Mouse (Mus musculus) heart, adult 11 months (tissue): ENCODE data around the gene Arhgef6.
A peak's percentile ranks its signal among the peaks of the same experiment; 100 is the strongest.

Experiments
- DNase-seq: peaks from one replicate; pipeline ENCODE4 v3.0.0; 2022

Arhgef6 gene

DNA sequence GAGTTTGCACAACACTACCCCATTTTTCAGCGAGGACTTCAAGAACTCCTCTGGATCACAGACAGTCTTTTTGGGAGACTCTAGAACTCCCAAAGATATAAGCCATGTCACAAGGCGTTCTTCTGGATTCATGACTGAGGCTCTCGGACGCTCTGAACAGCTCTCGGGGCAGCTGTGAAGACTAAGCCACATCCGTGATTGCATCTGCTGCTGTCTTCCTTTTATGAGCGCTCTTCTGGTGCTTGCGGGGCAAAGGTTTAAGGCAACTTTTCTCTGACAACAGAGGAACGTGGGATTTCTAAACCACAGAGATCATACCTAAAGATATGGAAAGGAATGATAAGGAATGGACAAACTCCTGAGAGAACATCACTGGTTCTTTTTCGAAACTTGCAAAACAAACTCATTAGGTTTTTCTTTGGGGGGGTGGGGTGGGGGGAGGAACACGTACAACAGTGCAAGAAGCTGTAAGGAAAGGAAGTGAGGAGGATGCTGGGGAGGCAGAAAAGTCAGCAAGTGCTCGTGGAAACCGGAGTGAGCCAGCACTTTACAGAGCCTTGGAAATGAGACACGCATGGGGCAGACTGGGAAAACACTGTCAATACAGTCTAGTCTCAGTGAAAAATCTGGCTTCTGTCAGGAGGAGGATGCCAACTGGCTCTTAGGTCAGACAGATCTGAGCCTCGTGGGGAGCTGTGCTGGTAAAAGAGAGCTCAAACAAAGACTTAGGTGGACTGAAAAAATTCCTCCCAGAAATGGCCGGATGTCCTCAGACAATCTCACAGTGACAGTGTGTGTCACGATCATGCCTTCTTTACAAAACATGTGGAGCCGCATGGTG lies at the start of gene Arhgef6:
Gene Arhgef6, minus strand, starts transcription at position 359 of the 841 bp plus-strand sequence.
- peak; percentile 89 for DNase-seq

DNA sequence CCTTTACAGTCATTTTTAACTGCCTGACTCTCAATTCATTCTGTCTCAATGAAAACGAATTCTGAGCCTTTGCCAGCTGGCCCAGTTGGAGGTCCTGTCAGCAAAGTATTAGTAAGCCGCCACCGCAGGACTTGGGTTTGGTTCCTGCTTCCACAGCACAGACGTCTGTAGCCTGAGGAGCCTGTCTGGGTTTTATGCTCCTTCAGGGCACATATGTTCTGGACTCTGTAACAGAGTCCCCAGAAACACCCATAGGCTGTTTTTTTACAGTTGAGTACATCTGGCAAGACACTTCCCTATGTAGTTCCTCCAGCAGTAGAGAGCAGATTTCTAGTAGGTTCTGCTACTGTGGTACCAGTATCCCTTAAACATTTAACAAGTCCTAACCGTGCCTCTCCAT lies 42.4 kb upstream of the Arhgef6 start:
- no peak for DNase-seq

DNA sequence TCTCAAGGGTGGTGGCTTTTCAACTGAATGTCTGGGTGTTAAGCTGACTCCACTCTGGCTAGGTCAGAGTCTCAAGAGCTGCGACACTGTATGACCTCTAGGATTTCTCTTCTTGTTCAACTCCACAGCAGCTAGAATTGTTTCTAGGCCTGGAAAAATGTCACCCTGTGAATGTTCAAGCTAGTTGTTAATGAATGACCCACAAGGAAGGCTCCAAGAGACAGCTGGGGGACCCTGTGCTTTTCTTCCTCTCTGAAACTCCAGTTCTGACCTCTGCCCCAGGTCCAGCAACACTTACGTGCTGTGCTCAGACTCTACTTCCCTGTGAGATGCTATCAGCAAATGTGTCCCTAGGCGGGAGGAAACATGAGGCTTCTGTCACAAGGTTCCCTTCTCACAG lies 40.0 kb upstream of the Arhgef6 start:
- no peak for DNase-seq

- DNase-seq: no peak
Observed at GRCm38 (mm10) chrX:57377096-57377495, 38.6 kb upstream of the Arhgef6 start.

- DNase-seq: no peak
Observed at GRCm38 (mm10) chrX:57374029-57374428, 35.5 kb upstream of the Arhgef6 start.

DNA sequence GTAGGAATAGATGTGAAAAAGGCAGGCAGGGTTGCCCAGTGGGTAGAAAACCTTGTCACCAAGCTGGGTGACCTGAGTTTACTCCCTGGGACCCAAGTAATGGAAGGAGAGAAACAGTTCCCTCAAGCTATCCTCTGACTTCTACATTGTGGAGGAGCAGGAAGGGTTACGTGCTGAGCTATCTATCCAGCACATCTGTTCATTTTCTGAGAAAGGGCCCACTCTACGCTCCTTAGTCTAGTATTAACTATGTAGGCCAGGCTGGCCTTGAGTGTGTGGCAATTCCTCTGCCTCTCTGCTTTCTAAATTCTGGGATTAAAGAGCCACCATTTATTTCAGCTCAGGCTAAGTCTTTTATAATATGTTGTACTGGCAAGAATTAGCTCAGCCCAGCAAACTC lies 35.0 kb upstream of the Arhgef6 start:
- DNase-seq: no peak

DNA sequence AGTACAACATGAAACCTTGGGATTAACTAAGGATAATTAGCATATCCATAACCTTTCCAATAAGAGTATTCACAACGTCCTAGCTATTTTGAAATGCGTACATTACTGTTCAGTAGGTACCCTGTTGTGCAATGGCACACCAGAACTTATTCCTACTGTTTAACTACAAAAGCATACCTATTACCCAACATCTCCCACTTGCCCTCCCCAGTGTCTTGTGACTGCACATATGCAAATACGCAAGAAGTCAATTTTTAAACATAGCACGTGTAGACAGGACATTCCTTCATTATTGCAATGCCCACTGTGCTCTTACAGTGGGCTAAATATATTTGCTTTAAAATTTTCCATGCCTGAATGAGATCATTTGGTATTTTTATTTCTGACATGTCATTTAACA lies 34.4 kb upstream of the Arhgef6 start:
- DNase-seq: no peak

DNA sequence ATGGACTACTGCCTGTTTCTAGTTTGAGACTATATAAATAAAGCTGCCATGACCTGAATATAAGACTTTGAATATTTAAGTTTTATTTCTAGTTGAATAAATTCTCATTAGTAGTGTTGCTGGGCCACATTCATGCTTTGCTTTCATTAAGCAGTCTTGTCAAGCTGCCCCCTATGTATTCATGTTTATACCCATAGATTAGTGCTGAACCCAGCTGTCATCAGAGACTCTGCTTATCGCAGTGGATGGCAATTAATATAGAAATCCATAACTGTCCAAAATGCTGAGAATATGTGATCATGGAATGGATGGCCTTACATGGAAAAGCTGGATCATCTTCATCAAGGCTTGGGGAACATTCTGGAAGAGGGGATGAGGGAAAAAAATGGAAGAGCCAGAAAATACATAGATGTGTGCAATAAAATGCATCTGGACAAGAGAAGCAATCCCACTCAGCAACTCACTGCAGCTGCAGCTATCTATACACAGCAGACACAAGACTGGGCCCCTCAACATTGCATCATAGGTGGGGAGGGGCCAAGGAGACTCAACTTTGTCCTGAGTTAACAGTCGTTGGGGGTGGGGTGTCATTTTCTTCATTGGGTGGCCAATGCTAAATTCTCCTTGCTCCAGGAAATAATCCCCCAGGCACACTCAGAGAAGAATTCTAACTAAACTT lies 26.5 kb upstream of the Arhgef6 start:
- DNase-seq: no peak

DNA sequence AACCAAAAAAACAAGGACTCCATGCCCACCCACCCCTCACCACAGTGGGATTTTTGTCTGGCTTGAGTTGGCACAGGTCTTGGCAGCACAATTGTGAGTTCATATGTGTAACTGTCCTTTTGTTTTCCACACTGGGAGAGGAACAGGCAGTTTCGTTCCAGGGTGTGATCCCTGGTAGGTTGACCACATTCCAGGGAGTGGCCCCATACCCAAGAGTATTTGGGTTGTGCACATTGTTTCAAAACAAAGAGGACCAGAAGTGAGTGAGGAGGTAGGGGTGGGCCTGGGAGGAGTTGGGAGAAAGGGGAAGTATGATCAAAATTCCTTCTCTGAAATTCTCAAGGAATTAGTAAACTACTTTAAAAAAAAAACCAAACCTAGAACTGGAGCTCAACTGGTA lies 20.8 kb upstream of the Arhgef6 start:
- no peak for DNase-seq

DNA sequence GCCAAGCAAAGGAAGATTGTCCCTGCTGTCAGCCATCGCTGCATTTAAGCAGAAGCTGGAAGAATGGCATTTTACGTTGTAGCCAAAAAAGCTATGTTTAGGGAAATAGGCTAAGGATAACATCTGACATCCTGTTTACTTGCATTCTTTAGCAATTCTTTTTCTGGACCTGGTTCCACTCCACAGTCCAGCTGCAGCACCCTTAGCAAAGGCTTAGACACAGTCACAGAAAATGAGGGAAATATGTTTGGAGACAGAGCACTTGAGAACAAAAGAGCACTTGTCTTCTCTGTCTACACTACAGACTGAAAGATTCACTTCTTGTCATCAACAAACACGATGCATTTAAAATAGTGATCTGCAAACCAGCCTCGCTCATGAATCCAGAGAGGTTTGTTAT lies 691 bp upstream of the Arhgef6 start:
- peak; percentile 85 for DNase-seq

- no peak for DNase-seq
Observed at GRCm38 (mm10) chrX:57337582-57337981, 947 bp downstream of the Arhgef6 start.

- DNase-seq: peak; percentile 88
Observed at GRCm38 (mm10) chrX:57336958-57337357, 1.6 kb downstream of the Arhgef6 start.

DNA sequence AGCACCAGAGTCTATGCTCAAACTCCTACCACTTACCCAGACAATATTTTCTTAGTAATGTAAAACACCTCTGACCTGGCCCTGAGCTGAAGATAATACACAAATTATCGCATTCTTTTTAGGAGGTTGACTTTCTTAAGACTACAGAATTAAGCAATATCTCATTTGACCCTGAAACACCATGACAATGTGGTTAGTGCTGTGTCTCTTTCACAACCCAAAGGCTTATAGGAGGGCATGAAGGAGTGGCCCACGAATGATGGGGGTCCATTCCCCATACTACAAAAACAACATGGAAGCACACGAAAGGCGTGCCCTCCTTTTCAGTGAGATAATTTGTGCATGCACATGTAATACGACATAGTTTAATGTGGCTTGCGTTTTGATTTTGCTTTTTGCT lies 3.2 kb downstream of the Arhgef6 start:
- DNase-seq: no peak

- DNase-seq: no peak
Observed at GRCm38 (mm10) chrX:57327668-57328338, 10.7 kb downstream of the Arhgef6 start.

DNA sequence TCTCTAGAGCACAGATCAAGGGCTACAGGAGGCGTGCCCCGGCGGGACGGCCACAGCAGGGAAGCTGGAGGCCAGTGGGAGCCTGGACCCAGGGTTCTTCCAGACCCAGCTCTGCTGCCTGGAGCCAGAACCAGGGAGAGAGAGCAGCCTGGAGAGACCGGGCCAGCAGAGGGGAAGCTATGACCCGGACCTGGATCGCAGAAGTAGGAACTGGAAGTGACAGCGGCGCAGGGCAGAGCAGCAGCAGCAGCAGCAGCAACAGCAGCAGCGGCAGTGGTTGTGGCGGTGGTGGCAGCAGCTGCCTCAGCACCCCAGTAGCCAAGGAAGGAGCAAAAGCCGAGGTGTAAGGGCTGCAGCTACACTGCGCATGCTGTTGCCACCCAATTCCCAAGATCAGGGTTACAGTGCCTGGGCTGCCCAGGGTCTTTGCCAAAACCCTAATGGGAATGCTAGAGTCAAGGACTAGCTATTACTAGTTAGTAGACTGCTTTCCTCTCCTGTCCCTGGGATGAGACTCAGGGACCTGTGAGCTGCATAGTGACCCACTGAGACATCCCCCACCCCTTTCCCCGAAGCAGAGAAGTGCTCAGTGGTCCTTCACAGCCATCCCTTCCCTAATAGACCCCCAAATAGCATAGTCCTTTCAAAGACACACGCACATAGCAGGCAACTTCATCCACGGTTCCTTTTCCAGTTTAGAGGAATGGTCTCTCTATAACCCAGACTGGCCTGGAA lies 11.9 kb downstream of the Arhgef6 start:
- peak; percentile 97 for DNase-seq

GRCm38 (mm10) chrX:57325861-57326461 lies 12.6 kb downstream of the Arhgef6 start:
- DNase-seq: peak; percentile 96

DNA sequence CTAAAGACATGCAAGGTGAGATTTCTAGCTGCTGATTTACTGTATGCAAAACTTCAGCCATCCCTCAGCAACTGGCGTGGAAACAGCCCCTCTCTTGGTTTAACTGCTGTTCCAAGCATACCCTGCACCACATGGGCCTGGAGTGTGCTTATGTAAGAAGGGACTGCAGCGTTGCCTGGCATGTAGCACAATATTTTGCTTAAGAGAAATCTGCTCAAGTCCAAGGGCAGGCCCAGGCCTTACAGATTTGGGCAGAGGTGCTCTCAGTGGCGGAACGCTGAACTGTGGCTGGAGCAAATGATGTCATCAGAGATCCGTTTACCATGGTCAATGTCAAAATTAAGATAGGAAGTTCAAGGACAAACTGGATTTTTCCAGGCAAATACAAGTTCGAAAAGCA lies 13.6 kb downstream of the Arhgef6 start:
- DNase-seq: peak; percentile 96

DNA sequence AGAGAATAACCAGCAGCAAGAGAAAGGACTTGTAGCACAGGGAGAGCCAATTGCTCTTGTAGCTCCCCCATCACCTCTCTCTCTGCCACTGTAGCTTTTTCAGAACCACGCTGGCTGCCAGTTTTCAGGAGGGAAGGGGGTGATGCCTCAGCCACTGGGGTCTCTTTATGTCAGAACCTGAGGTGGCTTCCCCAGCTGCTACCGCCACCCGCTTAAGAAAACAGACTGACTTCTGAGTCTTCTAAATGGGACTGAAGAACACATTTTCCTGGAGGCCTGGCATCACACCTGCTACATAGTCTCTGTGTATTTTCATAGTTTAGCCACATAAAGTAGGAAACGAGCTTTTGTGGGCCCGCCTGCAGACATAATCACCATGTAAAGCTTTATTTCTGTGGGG lies 26.5 kb downstream of the Arhgef6 start:
- DNase-seq: no peak

- DNase-seq: no peak
Observed at GRCm38 (mm10) chrX:57309993-57310392, 28.5 kb downstream of the Arhgef6 start.

- DNase-seq: peak; percentile 94
Observed at GRCm38 (mm10) chrX:57306747-57307146, 31.8 kb downstream of the Arhgef6 start.

DNA sequence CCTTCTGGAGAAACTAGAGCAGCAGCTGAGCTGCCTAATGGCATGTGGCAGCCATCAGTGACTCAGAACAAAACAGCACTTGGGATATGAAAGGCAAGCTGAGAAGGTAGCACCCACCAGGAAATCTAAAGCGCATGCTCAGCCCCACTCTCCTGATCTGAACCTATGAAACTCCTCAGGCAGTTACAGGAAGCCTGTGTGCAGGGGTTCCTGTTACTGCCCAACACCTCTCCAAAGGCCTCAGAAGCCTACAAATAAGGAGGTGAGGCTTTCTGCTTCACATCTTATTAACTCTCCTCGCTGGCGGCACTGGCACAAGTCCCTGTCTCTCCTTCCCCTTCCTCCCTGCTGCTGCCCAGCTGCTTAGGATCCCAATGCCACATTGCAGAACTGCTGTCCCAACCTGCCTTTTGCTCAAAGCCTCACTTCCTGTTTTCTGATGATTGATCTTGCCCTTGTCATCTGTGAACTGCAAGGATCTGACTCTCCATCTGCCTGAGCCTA lies 33.7 kb downstream of the Arhgef6 start:
- DNase-seq: peak; percentile 94

- no peak for DNase-seq
Observed at GRCm38 (mm10) chrX:57303188-57303878, 35.2 kb downstream of the Arhgef6 start.
